Mouse (Mus musculus): Measurements from ENCODE around the gene Sfn. TPM values are rescaled to one million over a fixed set of nuclear protein-coding genes. Genes with fewer than 3 reads are reported as not detected.

Gene Sfn
- polyA plus RNA-seq, 1 experiment from 2014 or later = 0.40 TPM

DNA sequence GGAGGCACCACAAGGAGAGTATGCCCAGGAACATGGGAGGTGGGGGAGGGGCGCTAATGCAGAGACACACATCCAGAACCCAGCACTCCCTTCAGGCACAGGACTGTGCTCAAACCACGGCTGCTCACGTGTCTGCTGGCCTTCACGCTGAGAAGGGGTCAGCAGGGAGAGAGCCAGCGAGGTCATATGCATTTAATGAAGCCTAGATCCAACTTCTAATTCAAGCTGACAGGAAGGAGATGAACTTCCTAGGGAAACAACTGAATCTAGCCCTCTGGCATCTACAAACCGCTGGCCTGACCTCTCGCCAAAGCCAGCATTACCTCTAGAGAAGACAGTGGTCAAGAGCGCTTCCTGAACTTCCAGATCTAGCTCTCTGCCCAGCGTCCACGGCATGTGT is 13.4 kb upstream of the Sfn start:
- Histone ChIP-seq H3K4me1 (ENCODE audit: insufficient read depth) (peaks cover 15% of the 10 kb centered on the region; the same call in 1 of the 2 replicates), H3K27me3 (ENCODE audit: insufficient read depth, low read length) (no peaks in the 10 kb centered on the region), H3K4me2 (ENCODE audit: low read depth, low read length) (no peak overlapping the region), H3K27ac (ENCODE audit: low read depth) (no peak overlapping the region), H3K9me3 (ENCODE audit: low read length) (no peaks in the 10 kb centered on the region), H3K9ac (replicated peaks) (no peak overlapping the region), H3K36me3 (replicated peaks; ENCODE audit: insufficient read depth, low read length) (peaks cover 18% of the 10 kb centered on the region), H3K4me3 (ENCODE audit: low read depth, low read length) (no peak overlapping the region)
- no peak for TF ChIP-seq EP300 (IDR thresholded peaks at IDR 0.05; ENCODE audit: low read depth)
- no peak for TF ChIP-seq CTCF (IDR thresholded peaks at IDR 0.05; ENCODE audit: low read depth)
- ATAC-seq = peak; percentile 24; the same call in 1 of the 2 replicates
- no peak for DNase-seq
- WGBS (ENCODE audit: insufficient replicate concordance) = 73% methylated on average over 10 of the region's 10 CpGs

GRCm38 (mm10) chr4:133614274-133614761 is 12.3 kb upstream of the Sfn start:
- 0 out of 2 replicates have a peak, but pooled peaks cover 7% of the 10 kb centered on the region for H3K4me1 ChIP-seq (ENCODE audit: insufficient read depth)
- no peak overlapping the region for H3K27ac ChIP-seq (ENCODE audit: low read depth)
- no peaks in the 10 kb centered on the region for H3K27me3 ChIP-seq (ENCODE audit: insufficient read depth, low read length)
- peaks cover 18% of the 10 kb centered on the region for H3K36me3 ChIP-seq (replicated peaks; ENCODE audit: insufficient read depth, low read length)
- H3K4me2 ChIP-seq (ENCODE audit: low read depth, low read length) = no peak overlapping the region
- no peak overlapping the region for H3K4me3 ChIP-seq (ENCODE audit: low read depth, low read length)
- TF ChIP-seq EP300 (IDR thresholded peaks at IDR 0.05; ENCODE audit: low read depth) = no peak
- no peak for TF ChIP-seq CTCF (IDR thresholded peaks at IDR 0.05; ENCODE audit: low read depth)
- H3K9ac ChIP-seq (replicated peaks) = no peak overlapping the region
- no peak for DNase-seq
- no peaks in the 10 kb centered on the region for H3K9me3 ChIP-seq (ENCODE audit: low read length)
- 75% methylated on average over 8 of the region's 8 CpGs for WGBS (ENCODE audit: insufficient replicate concordance)
- peak; percentile 45 for ATAC-seq

GRCm38 (mm10) chr4:133613867-133614266 is 11.9 kb upstream of the Sfn start:
- TF ChIP-seq CTCF (IDR thresholded peaks at IDR 0.05; ENCODE audit: low read depth) (no peak), EP300 (IDR thresholded peaks at IDR 0.05; ENCODE audit: low read depth) (no peak)
- DNase-seq (no peak), ATAC-seq (no peak)
- Histone ChIP-seq H3K27ac (ENCODE audit: low read depth) (no peak overlapping the region), H3K4me2 (ENCODE audit: low read depth, low read length) (no peak overlapping the region), H3K9me3 (ENCODE audit: low read length) (no peaks in the 10 kb centered on the region), H3K27me3 (ENCODE audit: insufficient read depth, low read length) (no peaks in the 10 kb centered on the region), H3K4me3 (ENCODE audit: low read depth, low read length) (no peak overlapping the region), H3K4me1 (ENCODE audit: insufficient read depth) (0 out of 2 replicates have a peak, but pooled peaks cover 7% of the 10 kb centered on the region), H3K9ac (replicated peaks) (no peak overlapping the region), H3K36me3 (replicated peaks; ENCODE audit: insufficient read depth, low read length) (peaks cover 18% of the 10 kb centered on the region)
- 75% methylated on average over 4 of the region's 4 CpGs for WGBS (ENCODE audit: insufficient replicate concordance)

DNA sequence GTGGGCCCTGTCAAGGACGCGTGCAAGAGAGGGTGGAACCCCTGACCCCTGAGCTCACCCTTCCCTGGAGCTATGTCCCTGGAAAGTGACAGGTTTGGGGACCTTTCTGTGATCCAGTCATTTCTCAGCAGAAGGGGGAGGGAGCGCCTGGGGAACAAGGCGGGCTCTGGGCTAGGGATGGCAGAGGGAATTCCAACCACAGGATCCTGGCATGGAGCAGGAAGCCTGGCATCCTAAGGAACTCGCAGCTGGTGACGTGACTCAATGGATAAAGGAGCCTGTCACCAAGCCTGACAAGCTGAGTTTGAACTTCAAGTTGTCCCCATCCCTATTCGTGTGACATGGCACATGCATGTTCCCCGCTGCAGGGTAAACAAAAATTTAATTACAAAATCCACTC is 11.1 kb upstream of the Sfn start:
- Histone ChIP-seq H3K4me2 (ENCODE audit: low read depth, low read length) (no peak overlapping the region), H3K4me1 (ENCODE audit: insufficient read depth) (0 out of 2 replicates have a peak, but pooled peaks cover 7% of the 10 kb centered on the region), H3K27me3 (ENCODE audit: insufficient read depth, low read length) (no peaks in the 10 kb centered on the region), H3K9ac (replicated peaks) (no peak overlapping the region), H3K36me3 (replicated peaks; ENCODE audit: insufficient read depth, low read length) (peaks cover 24% of the 10 kb centered on the region), H3K27ac (ENCODE audit: low read depth) (no peak overlapping the region), H3K4me3 (ENCODE audit: low read depth, low read length) (no peak overlapping the region), H3K9me3 (ENCODE audit: low read length) (no peaks in the 10 kb centered on the region)
- DNase-seq = no peak
- 84% methylated on average over 8 of the region's 8 CpGs for WGBS (ENCODE audit: insufficient replicate concordance)
- no peak for TF ChIP-seq CTCF (IDR thresholded peaks at IDR 0.05; ENCODE audit: low read depth)
- no peak for TF ChIP-seq EP300 (IDR thresholded peaks at IDR 0.05; ENCODE audit: low read depth)
- ATAC-seq = no peak

GRCm38 (mm10) chr4:133612416-133612815 is 10.4 kb upstream of the Sfn start:
- Histone ChIP-seq H3K4me3 (ENCODE audit: low read depth, low read length) (no peak overlapping the region), H3K9ac (replicated peaks) (no peak overlapping the region), H3K27ac (ENCODE audit: low read depth) (no peak overlapping the region), H3K36me3 (replicated peaks; ENCODE audit: insufficient read depth, low read length) (peaks cover 27% of the 10 kb centered on the region), H3K9me3 (ENCODE audit: low read length) (no peaks in the 10 kb centered on the region), H3K4me1 (ENCODE audit: insufficient read depth) (0 out of 2 replicates have a peak, but pooled peaks cover 7% of the 10 kb centered on the region), H3K4me2 (ENCODE audit: low read depth, low read length) (no peak overlapping the region), H3K27me3 (ENCODE audit: insufficient read depth, low read length) (no peaks in the 10 kb centered on the region)
- ATAC-seq (no peak), DNase-seq (no peak)
- 92% methylated on average over 7 of the region's 7 CpGs for WGBS (ENCODE audit: insufficient replicate concordance)
- TF ChIP-seq EP300 (IDR thresholded peaks at IDR 0.05; ENCODE audit: low read depth) (no peak), CTCF (IDR thresholded peaks at IDR 0.05; ENCODE audit: low read depth) (no peak; the same call in 1 of the 2 replicates)

DNA sequence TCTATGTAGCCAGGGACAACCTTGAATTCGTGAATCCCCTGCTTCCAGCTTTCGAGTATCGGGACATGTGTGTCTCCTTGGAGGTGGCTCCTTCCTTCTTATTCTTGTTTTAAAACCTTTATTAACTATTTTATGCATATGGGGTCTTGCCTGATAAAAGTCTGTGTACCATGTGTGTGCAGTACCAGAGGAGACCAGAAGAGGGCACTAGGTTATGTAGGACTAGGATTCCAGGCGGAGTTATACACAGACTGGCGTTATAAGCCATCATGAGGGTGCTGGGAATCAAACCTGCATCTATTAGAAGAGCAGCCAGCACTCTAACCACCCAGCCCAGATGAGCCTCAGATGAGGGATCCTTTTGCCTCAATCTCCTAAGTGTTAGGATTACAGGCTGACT is 9.8 kb upstream of the Sfn start:
- ATAC-seq (no peak), DNase-seq (no peak)
- H3K27ac ChIP-seq (ENCODE audit: low read depth) = no peak overlapping the region
- H3K9me3 ChIP-seq (ENCODE audit: low read length) = no peaks in the 10 kb centered on the region
- peak; percentile 57 for TF ChIP-seq CTCF (IDR thresholded peaks at IDR 0.05; ENCODE audit: low read depth)
- no peak for TF ChIP-seq EP300 (IDR thresholded peaks at IDR 0.05; ENCODE audit: low read depth)
- no peaks in the 10 kb centered on the region for H3K27me3 ChIP-seq (ENCODE audit: insufficient read depth, low read length)
- no peak overlapping the region for H3K4me3 ChIP-seq (ENCODE audit: low read depth, low read length)
- H3K4me2 ChIP-seq (ENCODE audit: low read depth, low read length) = no peak overlapping the region
- H3K4me1 ChIP-seq (ENCODE audit: insufficient read depth) = 0 out of 2 replicates have a peak, but pooled peaks cover 7% of the 10 kb centered on the region
- no peak overlapping the region for H3K9ac ChIP-seq (replicated peaks)
- H3K36me3 ChIP-seq (replicated peaks; ENCODE audit: insufficient read depth, low read length) = peaks cover 31% of the 10 kb centered on the region
- WGBS (ENCODE audit: insufficient replicate concordance) = 87% methylated on average over 5 of the region's 5 CpGs

Data from liver, postnatal 0 days (tissue).